1 mouse cellular context compared by ENCODE assay signal in genomic region chr11:70525184-70525678, GRCm38 (mm10).
TF ChIP-seq lines count a peak whose summit lies in the region.

Psmb6 (plus strand) TSS chr11:70525367.

TF ChIP-seq in CH12.LX, 34 proteins besides CTCF, POLR2A, EP300 and RAD21 (continued from another document):
- TF ChIP-seq JUND (conservative IDR thresholded peaks at IDR 0.05; ENCODE audit: low read depth, low read length) (peak; percentile 71; the same call in 1 of the 2 replicates), CHD2 (IDR thresholded peaks at IDR 0.05; ENCODE audit: low read length) (0 out of 2 replicates have a peak, but pooled peaks have one; percentile 64), BHLHE40 (IDR thresholded peaks at IDR 0.05; ENCODE audit: low read depth, low read length) (0 out of 2 replicates have a peak, but pooled peaks have one; percentile 14), IRF4 (IDR thresholded peaks at IDR 0.05; ENCODE audit: low read depth, low read length) (peak; percentile 90), USF2 (conservative IDR thresholded peaks at IDR 0.05; ENCODE audit: low read depth, low read length) (no peak), NELFE (IDR thresholded peaks at IDR 0.05; ENCODE audit: low read depth, low read length) (peak; percentile 96), MEF2A (IDR thresholded peaks at IDR 0.05; ENCODE audit: borderline replicate concordance, low read depth, low read length) (peak; percentile 77), MXI1 (IDR thresholded peaks at IDR 0.05; ENCODE audit: low read depth, low read length) (peak; percentile 61; the same call in 1 of the 2 replicates), SMC3 (IDR thresholded peaks at IDR 0.05; ENCODE audit: low read depth, low read length) (no peak), ELF1 (IDR thresholded peaks at IDR 0.05; ENCODE audit: low read depth, low read length) (peak; percentile 93), ZC3H11A (IDR thresholded peaks at IDR 0.05; ENCODE audit: low read depth, low read length) (no peak), KAT2A (IDR thresholded peaks at IDR 0.05; ENCODE audit: insufficient replicate concordance, low read length) (peak; percentile 99), SIN3A (IDR thresholded peaks at IDR 0.05; ENCODE audit: low read length) (peak; percentile 86), PAX5 (IDR thresholded peaks at IDR 0.05; ENCODE audit: low read length) (no peak)
TF ChIP-seq in CH12.LX: peak in this region for 25.
